Mouse (Mus musculus) spleen, postnatal 10 days (tissue): ENCODE measurements around the gene March4.

Source experiments
- DNase-seq, 2 experiments: peaks; one replicate each; pipeline ENCODE4 v3.0.0; 2021 to 2022; ENCODE audit warnings: low spot score in 2 of 2

Gene March4

DNA sequence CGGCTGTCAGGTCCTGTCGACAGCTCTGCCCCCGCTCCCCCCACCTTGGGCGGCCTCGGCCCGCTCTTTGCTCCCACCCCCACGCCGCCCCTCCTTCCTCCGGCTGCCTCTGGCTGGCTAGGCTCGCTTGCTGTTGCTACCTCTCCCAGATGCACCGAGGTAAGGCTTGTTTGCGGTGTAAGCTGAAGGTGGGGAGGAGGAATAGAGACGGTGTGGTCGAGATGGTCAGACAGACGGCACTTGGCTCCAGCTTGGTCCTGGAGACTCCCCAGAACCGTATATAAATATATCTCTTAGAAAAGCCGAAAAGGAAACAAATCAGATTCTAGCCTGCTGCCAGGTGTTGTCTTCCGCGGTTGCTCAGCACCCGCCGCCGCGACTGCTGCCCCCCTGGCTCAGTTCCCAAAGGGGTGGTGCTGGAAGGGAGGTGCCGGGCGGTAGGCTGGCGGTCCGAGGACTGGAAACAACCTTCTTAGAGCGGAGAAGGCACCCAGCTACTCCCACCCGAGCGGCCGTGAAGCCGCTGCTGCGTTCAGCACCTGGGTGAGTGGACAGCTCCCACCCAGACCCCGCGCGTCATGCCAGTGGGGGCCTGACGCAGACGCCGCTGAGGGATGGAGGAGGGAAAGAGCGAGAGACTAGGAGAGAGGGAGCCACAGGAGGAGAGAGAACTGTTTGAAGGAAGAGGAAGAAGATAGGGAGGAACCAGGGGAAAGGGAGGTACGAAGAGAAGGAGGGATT lies at the start of gene March4:
Gene March4 (minus strand): TSS at position 320 of the 741 bp plus-strand sequence.
- DNase-seq = peak; percentile 12 to 64

DNA sequence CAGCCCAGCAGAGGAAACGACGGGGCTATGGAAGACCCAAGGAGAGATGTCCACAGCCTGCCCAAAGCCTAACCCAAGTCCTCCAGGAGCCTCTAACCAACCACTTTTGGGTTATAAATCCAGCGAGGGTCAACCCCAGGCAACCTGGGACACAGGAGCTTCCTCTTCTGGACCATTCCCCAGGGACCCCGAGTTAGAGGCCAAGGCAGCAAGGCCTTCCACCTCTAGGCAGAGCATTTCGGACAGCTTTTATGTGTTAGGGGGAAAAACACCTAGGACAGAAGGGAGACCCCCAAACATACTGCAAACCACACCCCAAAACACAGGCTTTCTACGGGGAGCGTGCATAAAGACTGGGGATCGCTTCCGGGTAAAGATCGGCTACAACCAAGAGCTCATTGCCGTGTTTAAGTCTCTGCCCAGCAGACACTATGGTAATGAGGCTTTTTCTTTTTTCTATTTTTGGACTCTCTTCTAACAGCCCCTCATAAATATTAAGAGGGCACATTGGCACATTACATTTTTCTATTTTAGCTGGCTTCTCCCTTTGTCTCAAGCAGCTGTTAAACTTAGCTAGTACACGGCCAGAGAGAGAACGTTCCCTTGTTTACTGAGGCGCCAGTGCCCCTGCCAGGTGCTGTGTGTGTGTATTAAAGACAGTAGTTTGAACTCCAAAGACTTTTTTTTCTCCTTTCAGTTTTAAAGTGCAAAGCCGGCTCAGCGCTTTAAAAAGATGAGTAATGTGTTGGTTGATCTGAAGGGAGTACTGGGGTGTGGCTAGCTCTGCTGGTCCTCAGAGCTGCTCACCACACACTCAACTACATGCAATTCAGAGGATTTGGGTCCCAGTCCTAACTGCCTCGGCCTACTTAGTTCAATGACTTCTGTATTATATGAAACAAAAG lies 49.5 kb upstream of the March4 start:
- DNase-seq = no peak

DNA sequence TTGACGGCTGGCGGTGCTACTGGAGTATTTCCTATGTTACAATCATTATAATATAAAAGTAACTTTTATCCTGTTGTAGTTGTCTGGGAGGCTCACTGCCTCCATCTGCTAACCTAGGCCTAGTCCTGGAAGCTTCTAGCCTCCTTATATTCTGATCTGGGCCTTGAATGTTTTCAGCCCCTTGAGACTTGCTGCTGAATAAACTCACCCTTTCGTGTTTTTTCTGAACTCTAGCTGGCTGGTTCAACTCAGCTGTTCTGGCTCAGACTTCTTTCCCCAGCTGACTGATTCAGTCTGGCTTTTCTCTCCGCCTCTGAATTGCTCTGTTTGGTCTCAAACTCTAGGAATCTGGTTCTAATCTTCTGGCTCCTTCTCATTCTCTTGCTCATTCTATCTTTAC lies 47.2 kb upstream of the March4 start:
- no peak for DNase-seq

DNA sequence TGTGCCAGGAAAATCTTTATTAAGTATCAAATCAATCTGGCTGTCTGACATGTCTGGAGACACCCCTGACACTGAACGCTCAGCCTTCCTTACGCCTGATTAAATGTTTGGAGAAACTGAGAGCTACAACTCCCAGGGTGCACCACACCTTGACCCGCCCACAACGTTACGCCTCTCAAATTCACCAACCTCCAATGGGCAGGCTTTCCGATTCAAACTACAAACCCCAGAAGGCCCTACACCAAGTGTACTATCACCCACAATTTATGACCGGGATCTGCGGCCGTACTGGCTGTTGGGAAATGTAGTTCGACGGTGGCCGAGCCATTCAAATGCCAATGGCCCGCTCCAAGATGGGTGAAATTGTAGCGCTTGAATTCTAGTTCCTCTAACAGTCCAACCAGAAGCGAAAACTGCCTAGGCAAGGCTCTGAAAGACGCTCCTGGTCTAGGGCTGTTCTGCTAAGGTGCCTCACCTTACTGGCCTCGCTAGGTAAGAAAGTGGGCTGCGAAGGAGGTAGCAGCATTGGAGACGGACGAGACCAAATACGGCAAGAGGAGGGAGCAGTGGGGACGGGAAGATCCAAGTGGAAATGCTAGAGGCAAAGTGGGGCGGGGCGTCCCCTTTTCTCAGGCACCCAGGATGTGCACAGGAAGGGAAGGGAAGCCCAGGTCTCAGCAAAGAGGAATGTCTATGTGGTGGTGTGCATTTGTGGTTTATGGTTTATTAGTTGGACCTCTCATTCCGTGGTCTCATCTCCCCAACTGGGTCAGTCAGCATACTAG lies 46.4 kb upstream of the March4 start, which contains the start of gene Smarcal1:
Gene Smarcal1 (plus strand): TSS at position 305 of the 785 bp plus-strand sequence.
- peak; percentile 84 to 93 for DNase-seq

DNA sequence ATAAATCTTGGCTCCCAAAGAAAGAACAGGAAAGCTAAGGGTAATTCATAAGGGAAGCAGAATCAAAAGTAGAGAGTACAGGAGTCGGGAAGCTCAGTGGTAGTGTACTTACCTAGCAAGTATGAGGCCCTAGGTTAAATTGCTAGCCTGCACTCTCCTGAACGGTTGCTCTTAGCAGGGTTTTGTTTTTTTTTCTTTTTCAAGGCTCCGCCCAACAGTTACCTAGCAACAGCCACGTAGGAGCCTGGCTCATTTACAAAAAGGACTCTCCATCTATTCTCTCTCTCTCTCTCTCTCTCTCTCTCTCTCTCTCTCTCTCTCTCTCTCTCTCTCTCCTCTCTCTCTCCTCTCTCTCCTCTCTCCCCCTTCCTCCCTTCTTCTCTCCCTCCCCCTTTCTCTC lies 42.1 kb upstream of the March4 start:
- DNase-seq = no peak

DNA sequence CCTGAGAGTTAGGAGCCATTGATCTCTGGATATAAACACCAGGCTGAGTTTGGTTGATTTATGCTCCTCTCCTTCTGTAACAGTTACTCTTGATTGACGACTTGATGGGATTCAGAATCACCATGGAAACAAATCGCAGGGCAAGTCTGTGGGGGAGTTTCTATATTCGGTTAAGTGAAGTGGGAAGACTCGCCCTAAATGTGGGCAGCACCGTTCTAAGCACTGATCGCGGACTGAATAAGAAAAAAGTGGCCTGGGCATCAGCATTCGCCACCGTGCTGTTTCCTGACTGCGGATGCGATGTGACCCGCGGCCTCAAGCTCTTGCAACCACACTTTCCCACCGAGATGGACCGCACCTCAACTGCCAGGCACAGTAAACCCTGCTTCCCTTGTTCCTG lies 41.6 kb upstream of the March4 start:
- DNase-seq = no peak

DNA sequence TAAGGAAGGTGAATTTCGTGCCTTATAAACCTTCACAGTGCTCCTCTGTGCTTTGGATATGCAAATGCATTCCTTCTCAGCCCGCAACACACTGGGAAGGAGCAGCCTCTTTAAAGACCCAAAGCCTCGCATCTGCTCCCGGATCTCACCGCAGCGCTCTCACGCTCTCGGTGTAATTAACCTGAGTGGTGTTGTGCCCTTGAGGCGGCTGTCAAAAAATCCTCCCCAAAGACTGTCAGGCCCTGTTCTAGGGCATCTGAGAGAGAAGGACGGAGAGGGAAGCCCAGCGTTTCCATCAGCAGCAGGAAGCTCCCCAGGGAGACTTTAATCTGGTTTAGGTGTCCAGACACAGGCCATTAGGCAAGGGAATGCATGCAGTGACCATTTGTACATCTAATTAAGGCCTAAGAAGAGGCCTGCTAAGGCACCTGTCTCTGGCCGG lies 40.8 kb upstream of the March4 start:
- no peak for DNase-seq

DNA sequence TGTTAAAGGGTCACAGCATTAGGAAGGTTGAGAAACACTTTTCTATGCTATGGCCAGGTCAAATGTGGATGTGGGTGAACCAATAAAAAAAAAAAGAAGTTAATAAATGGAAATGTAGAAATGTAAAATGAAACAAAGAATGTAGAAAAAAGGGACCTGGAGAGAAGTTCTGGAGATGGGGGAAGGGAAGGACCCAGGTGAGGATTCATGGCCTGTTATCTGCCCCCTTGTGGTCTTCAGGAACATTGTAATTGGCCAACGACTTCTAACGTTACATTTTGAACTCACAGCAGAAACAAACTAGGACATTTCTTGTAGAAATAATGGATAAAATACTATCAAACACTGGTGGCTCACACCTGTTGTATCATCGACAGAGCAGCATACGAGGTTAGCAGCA lies 38.4 kb upstream of the March4 start:
- no peak for DNase-seq

DNA sequence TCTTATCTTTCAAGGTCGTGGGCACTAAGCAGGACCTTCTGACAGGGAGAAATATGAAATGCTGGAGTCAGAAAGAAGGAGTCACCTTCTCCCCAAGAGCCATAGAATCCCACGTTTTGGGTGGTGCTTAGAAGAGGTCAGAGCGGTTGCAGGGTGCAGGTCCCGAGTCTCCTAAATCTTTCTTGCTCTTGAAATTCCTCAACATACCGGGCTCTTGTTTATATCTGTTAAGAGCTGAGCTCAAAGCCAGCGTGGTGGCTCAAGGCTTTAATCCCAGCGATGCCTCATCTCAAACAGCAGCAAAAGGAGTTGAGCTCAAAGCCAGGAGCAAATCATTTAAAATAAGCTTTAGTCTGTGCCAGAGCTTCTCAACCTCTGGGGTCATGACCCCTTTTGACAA lies 37.9 kb upstream of the March4 start:
- DNase-seq = no peak

DNA sequence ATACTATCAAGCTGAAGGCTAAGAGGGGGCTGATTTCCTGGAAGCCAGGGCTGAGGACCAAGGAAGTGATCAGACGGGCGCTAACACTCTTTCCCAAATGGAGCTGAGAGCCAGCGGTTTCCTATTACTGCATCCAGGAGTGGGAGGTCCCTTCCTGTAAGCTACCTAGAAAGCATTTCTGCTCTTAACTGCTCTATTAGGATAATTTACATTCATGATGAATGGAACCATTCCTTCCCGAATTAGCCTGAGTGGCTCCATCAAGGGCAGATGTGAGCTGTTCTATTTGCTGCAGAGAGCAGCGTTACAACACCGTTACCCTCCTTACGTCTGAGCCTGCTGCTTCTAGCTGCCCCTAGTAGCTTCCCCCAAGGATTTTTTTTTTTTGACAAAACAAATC lies 37.3 kb upstream of the March4 start:
- no peak for DNase-seq

DNA sequence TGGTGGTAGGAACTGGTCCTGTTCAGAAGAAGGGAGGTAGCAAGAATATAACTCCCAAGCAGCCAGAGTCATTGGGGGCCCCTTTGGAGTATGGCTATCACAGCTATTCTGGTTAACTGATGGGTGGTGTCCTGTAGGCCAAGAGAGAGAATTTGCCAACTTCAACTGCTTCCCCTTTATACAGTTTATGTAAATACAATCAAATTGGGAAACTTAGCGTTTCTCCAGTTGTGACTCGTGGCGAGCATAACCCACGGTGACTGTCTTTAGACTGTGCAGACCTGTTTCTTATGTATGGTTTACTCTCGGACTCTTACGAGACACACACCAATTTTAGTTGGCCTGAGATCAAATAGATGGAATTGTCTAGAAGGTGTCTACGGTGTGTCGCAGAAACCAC lies 32.0 kb upstream of the March4 start:
- DNase-seq = no peak

DNA sequence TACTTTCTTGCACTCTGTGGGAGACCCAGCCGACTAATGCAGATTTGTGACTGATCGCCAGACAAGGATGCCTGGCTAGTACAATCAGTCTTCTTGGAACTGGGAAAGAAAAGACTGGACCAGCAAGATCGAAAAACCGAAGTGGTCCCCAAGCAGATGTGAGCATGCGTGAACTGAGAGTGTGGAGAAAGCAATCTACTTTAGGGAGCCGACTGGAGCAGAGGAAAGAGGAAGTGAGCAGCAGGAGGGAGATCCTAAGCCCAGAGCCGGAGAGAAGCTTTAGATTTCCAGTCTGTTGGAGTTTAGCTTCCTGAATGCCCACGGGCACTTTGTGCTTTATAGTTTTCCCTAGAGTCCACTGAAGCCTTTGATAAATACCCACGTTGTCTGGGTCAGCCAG lies 30.3 kb upstream of the March4 start:
- no peak for DNase-seq

DNA sequence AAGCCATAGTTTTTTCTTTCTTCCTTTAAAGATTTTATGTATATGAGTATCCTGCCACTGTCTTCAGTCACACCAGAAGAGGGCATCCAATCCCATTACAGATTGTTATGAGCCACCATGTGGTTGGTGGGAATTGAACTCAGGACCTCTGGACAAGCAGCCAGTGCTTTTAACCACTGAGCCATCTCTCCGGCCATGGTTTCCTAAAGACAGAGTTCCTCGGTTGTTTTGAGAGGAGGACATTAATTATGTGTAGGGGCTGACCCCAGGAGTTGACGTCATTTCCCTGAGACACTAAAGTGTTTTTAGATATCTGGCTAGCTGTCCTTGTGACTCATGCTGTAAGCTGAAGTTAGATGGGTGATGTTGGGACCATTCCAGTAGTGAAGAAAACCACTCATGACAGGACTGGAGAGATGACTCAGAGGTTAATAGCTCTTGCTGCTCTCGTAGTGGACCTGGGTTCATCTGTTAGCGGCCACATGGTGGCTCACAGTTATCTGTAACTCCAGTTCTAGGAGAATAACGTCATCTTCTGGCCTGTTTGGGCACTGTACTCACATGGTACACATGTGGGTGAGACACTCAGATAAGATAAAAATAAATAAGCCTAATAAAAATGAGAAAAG lies 27.7 kb upstream of the March4 start:
- no peak for DNase-seq

DNA sequence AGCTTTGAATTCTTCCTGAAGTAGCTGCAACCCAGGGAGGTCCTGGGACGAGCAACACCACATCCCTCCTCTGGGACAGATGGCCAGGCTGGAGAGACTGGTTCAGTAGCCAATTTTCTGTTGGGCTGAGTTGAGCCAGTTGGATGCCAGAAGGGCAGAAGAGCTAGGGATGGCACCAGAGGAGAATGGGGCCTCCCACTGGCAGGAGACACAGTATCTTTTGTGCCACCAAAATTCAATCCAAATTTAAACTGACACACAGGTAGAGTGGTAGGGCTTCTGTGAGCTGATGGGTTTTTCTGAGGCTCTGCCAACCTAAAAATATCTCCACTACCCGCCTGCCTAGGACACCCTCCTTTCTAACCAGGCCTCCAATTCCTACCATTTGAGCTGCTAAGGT lies 21.9 kb upstream of the March4 start:
- no peak for DNase-seq

DNA sequence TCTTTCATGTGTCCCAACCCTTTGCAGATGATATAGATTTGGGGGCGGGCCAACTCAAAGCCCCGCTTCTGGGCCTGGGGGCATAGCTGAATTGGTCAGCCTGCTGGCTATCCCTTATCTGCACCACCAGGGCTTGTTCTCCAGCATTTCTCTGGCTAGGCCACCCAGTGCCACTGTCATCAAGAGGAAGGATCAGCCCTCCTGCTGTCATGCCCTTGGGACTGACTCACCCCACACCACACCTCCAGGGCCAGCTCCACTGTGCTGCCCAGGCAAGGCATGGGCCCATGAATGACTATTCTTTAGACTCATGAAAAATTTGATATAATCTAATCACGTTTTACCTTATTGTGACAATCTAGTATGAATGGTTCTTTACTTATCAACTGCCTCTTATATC lies 19.7 kb upstream of the March4 start:
- no peak for DNase-seq

DNA sequence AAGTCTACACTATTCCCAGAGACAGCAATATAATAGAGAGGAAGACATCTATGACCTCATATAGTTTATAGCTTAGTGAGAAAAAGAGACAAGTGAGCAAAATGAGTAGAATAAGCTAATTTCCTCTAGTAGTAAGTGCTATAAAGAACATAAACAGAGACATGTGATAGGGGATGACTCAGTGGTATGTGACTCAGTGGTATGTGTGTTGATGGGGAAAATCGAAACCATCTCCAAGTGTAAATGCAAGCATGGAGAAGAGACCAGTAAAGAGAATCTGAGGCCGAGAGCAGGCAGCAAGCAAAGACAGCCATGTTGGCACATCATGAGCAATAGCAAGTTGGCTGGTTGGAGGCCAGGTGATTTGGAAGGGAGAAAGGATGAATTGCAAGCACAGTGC lies 13.6 kb upstream of the March4 start:
- DNase-seq = no peak

DNA sequence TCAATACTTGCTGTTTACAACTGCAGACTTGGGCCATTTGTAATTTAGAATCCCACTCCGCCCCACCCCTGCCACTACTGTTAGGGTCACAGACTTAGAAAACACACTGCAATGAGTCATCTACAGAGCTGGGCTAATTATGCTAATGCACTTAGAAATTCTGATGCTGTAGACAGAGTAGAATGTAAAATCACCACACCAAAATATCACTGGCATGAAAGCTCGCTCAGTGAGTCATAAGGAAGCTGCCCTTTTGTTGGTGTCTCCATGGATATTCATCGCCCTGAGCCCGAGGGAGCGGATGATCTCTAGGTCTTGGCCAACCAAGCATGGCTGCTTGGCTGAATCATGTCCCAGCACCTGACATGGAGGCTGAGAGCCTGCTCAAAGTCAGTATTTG lies 1.5 kb upstream of the March4 start:
- DNase-seq = no peak

DNA sequence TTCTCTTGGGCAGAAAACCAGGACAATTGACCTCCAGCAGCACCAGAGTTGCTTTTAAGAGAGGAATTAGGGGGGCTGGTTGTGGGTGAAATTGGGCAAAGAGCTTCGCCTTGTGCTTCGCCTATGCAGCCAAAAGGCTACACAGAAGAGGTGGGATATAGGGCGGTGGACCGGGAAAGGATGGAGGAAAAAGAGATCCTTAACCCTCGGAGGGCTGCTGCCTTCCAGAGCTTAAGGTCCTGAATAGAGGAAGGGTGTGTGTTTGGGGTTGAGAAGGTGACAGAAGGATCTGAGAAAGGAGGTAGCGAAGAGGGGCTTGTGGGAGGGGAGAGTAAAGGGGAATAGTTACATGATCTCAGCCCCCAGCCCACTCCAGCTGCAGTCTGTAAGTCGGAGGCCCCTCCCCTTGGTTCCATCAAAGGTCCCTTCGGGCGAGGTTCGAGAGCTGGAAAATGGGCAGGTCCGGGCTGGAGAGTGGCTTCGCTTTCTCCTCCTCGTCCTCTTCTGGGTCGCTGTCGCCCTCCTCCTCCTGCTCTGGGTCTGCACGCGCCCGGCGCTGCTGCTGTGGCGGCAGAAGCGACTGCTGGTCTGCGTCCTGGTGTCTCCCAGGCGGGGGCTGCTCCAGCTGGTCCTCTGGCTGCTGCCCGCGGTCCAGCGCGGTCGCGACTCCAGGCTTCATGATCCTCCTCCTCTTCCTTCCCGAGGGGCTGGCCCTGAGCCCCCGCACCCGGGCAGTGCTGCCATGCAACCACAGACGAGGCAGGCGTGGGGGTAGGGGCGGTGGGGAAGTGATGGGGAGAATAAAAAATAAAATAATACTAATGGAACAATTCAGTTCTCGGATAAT lies 782 bp downstream of the March4 start:
- no peak for DNase-seq

DNA sequence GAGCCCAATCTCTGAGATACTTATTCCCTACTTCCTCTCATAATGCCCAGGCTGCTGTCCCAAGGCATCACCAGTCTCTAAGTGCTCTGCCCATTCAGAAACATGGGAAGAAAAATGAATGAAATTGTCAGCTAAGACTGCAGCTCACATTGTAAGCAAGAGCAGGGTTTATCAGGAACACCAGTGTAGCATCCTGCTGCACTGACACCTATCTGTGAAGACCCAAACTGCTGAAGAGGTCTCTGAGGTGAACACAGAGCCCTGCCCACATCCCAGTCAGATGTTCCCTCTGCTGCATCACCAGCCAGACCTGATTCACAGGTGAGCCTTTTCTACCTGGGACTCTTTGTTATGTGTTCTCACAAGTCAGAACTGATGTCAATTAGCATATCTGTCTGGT lies 3.3 kb downstream of the March4 start:
- no peak for DNase-seq

DNA sequence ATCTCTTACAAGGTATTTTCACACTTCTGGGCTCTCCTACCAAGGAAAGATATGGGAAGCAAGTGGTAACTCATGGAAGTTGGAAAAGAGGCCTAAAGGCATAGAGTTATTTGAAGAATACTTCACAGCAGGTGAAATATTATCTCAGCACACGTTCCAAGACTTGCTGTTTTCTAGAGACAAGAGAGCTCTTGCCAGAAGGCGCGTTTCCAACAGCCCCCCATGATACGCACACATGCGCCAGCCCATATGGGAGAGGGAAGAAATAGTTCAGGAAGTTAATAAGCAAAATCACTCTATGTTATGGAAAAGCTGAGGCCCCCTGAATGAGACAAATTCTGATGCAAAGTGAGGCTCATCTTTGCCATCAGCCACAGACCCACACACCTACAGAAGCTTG lies 3.8 kb downstream of the March4 start:
- DNase-seq = no peak
